Mouse (Mus musculus) megakaryocyte, embryonic 14.5 days (primary cell): ENCODE data around the gene Fgf11.

ENCODE experiments used
- FLI1 ChIP-seq: IDR thresholded peaks from 2 replicates; pipeline ENCODE4 v1.6.1; 2012; ENCODE audit warnings: low read length, inconsistent platforms, mixed read lengths
- GATA1 ChIP-seq: IDR thresholded peaks from 3 replicates; pipeline ENCODE4 v1.6.1; 2012; ENCODE audit warnings: mixed read lengths, low read length, inconsistent platforms, borderline replicate concordance

DNA sequence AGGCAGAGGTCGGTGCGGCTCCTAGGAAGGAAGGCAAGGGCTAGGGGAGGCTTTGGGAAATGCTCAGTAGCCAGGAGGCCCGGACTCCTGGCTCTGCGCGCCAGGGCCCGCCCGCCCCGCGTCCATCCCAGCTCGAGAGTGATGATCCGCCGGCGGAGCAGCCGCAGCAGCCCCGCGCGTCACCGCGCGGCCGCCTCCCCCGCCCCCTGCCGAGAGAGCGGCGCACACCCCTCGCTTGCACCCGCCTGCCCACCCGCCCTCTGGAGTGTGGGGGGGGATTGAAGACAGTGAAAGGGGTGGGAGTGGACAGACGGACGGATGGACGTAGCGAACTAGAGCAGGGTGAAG lies 35.9 kb upstream of the Fgf11 start, which contains the start of gene Nlgn2:
- TF ChIP-seq GATA1 (no peak), FLI1 (no peak)
